Mouse (Mus musculus): Measurements from ENCODE around the gene Abraxas2. TPM values are rescaled to one million over a fixed set of nuclear protein-coding genes. Genes with fewer than 3 reads are reported as not detected.

Abraxas2 gene
- polyA plus RNA-seq (2015; fragmentation: Nextera tagmentation; extraction: Ambion mirVana) = 36.1 and 38.7 TPM in 2 replicates

GRCm38 (mm10) chr7:132859042-132859958, at the start of gene Abraxas2:
Abraxas2 (plus strand) TSS chr7:132859225.
- Histone ChIP-seq H3K4me3 (peak within 1 kb of the TSS; percentile 75), H3K27me3 (replicated peaks) (no peaks in the 10 kb centered on the region), H3K27ac (peak within 1 kb of the TSS; percentile 78), H3K36me3 (replicated peaks) (no peaks in the 10 kb centered on the region), H3K4me2 (peak within 1 kb of the TSS; percentile 73), H3K9me3 (no peaks in the 10 kb centered on the region), H3K4me1 (peaks cover 20% of the 10 kb centered on the region), H3K9ac (peak within 1 kb of the TSS; percentile 85)
- WGBS = 1% methylated on average over 53 of the region's 53 CpGs
- peak; percentile 94 for ATAC-seq (replicated peaks)

DNA sequence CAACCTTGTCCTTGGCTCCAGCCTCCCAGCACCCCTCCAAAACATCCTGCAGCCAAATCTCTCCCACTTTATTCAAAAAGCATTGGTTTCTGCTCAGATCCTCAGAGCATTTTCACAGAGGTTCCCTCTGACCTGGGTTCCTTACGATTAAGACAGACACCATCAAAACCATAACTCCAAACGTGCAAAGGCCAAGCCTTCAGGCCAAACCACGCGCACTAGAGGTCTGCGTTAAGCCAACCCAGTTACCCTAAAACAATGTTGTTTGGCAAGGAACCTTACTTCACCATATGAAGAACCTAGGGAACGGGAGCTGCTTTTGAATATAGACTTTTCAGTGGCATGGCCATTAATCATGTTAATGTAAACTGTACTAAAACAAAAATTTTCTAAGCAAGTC, 49.3 kb upstream of the Abraxas2 start:
- WGBS = 23% methylated on average over 6 of the region's 6 CpGs
- ATAC-seq (replicated peaks) = no peak
- Histone ChIP-seq H3K4me1 (peaks cover 82% of the 10 kb centered on the region), H3K27ac (peak overlapping the region; percentile 50; the same call in 1 of the 2 replicates), H3K4me3 (no peak overlapping the region), H3K9ac (no peak overlapping the region), H3K27me3 (replicated peaks) (no peaks in the 10 kb centered on the region), H3K9me3 (no peaks in the 10 kb centered on the region), H3K4me2 (peak overlapping the region; percentile 32), H3K36me3 (replicated peaks) (no peaks in the 10 kb centered on the region)

DNA sequence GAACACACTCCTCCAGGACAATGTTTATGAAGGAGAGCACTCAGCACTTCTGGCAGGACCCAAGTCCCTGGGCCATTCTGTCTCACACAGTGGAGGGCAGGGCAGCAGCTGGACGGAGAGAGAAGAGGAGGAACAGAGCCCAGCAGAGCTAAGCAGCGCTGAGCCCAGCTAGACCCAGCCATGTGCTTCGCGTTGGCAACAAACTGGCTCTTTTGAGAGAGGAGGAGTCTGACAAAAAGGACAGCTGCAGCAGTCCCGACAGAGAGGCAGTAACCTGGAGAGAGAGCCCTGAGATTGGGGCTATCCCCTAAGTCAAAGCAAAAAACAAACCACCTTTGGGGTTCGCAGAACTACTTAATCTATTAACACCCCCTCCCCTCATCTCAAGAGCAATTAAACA, 48.7 kb upstream of the Abraxas2 start:
- H3K36me3 ChIP-seq (replicated peaks) = no peaks in the 10 kb centered on the region
- H3K4me3 ChIP-seq = no peak overlapping the region
- peak overlapping the region; percentile 77; the same call in 1 of the 2 replicates for H3K4me2 ChIP-seq
- H3K27me3 ChIP-seq (replicated peaks) = no peaks in the 10 kb centered on the region
- peaks cover 82% of the 10 kb centered on the region for H3K4me1 ChIP-seq
- ATAC-seq (replicated peaks) = no peak
- WGBS = 9% methylated on average over 6 of the region's 6 CpGs
- H3K9me3 ChIP-seq = no peaks in the 10 kb centered on the region
- no peak overlapping the region for H3K9ac ChIP-seq
- H3K27ac ChIP-seq = peak overlapping the region; percentile 36; the same call in 1 of the 2 replicates

GRCm38 (mm10) chr7:132810879-132811278, 48.1 kb upstream of the Abraxas2 start:
- Histone ChIP-seq H3K4me1 (peaks cover 77% of the 10 kb centered on the region), H3K4me2 (peak overlapping the region; percentile 77; the same call in 1 of the 2 replicates)

DNA sequence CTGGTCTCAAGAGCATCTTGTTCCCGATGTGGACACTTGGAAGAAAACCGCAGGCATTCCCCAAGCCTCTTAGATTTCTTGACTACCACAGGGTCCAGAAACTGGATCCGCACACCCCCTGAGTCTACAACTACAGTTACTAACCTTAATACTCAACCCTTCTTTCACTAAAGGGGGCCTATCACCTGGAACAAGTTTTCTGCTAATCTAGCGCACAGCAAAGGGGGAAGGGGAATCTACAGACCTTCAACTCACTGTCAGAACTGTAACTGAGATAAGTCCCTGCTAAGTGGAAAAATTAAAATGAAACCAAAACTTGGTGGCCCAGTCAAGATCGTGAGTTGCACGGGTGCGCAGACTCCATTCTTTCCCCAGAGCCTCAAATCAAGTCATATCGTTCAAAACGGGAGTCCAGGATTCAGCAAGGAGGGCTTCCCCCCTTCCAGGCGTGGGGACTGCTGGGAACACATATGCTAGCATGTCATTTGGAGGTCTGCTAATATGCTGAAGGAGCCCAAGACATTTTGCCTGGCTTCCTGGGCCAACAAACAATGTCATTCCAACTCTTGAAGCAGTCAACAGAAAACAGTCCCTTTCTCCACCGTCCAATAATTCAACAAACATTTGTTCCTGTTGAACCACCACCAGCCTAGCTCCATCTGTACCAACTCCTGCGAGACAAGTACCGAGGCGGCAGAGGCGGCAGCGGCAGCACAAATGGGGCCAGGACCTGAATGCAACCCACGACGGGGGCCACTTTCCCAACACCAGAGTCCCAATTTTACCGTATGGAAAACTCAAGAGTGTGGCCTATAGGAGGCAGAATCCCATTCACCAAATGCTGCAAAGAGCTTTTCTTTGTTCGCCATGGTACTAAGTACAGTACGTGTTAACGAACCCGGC, 47.1 kb upstream of the Abraxas2 start:
- H3K27me3 ChIP-seq (replicated peaks) = no peaks in the 10 kb centered on the region
- H3K4me3 ChIP-seq = peak overlapping the region; percentile 79
- H3K4me2 ChIP-seq = peak overlapping the region; percentile 77
- no peaks in the 10 kb centered on the region for H3K9me3 ChIP-seq
- no peak for ATAC-seq (replicated peaks)
- H3K27ac ChIP-seq = peak overlapping the region; percentile 86
- peak overlapping the region; percentile 53 for H3K9ac ChIP-seq
- H3K36me3 ChIP-seq (replicated peaks) = no peaks in the 10 kb centered on the region
- 14% methylated on average over 23 of the region's 23 CpGs for WGBS
- H3K4me1 ChIP-seq = peaks cover 66% of the 10 kb centered on the region

More at GRCm38 (mm10) chr7:132810879-132811278, 48.1 kb upstream of the Abraxas2 start:
- Histone ChIP-seq H3K9ac (no peak overlapping the region), H3K36me3 (replicated peaks) (no peaks in the 10 kb centered on the region), H3K27me3 (replicated peaks) (no peaks in the 10 kb centered on the region), H3K4me3 (no peak overlapping the region), H3K9me3 (no peaks in the 10 kb centered on the region), H3K27ac (no peak overlapping the region)
- WGBS = 53% methylated on average over 1 of the region's 1 CpGs
- 0 out of 2 replicates have a peak, but pooled peaks have one; percentile 7 for ATAC-seq (replicated peaks)

- peak overlapping the region; percentile 86 for H3K27ac ChIP-seq
- under 1% methylated on average over 58 of the region's 59 CpGs for WGBS
- H3K9me3 ChIP-seq = no peaks in the 10 kb centered on the region
- peak overlapping the region; percentile 53 for H3K9ac ChIP-seq
- H3K4me3 ChIP-seq = peak overlapping the region; percentile 79
- no peaks in the 10 kb centered on the region for H3K27me3 ChIP-seq (replicated peaks)
- H3K4me2 ChIP-seq = peak overlapping the region; percentile 77
- ATAC-seq (replicated peaks) = peak; percentile 38
- H3K4me1 ChIP-seq = peaks cover 57% of the 10 kb centered on the region
- no peaks in the 10 kb centered on the region for H3K36me3 ChIP-seq (replicated peaks)
Measured at GRCm38 (mm10) chr7:132812619-132813415, 46.2 kb upstream of the Abraxas2 start.

- H3K9me3 ChIP-seq = no peaks in the 10 kb centered on the region
- under 1% methylated on average over 82 of the region's 85 CpGs for WGBS
- peak; percentile 80 for ATAC-seq (replicated peaks)
- H3K27ac ChIP-seq = peak within 1 kb of the TSS; percentile 86
- peak within 1 kb of the TSS; percentile 53 for H3K9ac ChIP-seq
- peak within 1 kb of the TSS; percentile 79 for H3K4me3 ChIP-seq
- H3K36me3 ChIP-seq (replicated peaks) = no peaks in the 10 kb centered on the region
- H3K4me1 ChIP-seq = peaks cover 50% of the 10 kb centered on the region
- H3K27me3 ChIP-seq (replicated peaks) = no peaks in the 10 kb centered on the region
- H3K4me2 ChIP-seq = peak within 1 kb of the TSS; percentile 77
Measured at GRCm38 (mm10) chr7:132813416-132814088, 45.5 kb upstream of the Abraxas2 start, which contains the start of gene Fam53b. Fam53b (minus strand) TSS chr7:132813886.

DNA sequence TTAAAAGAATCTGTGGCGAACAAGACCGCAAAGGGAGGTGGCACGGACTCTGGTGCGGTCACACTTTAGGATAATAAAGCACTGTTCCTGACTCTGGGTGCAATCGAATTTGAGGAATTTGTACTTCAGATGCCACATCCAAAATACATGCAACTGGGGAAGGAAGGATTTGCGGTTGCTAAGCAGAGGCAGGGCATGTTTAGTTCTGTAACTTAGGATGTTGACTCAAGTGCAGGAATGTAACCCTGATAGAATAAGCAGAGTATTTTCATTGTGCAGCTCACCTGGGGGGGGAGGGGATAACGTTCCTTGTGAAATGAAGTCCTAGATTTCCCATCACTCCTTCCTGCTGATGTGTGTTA, 45.0 kb upstream of the Abraxas2 start:
- peaks cover 45% of the 10 kb centered on the region for H3K4me1 ChIP-seq

GRCm38 (mm10) chr7:132815081-132815480, 43.9 kb upstream of the Abraxas2 start:
- Histone ChIP-seq H3K36me3 (replicated peaks) (no peaks in the 10 kb centered on the region), H3K27me3 (replicated peaks) (no peaks in the 10 kb centered on the region), H3K9ac (no peak overlapping the region), H3K27ac (no peak overlapping the region), H3K4me1 (peaks cover 35% of the 10 kb centered on the region), H3K4me3 (no peak overlapping the region), H3K9me3 (no peaks in the 10 kb centered on the region), H3K4me2 (no peak overlapping the region)
- ATAC-seq (replicated peaks) = no peak
- WGBS = 78% methylated on average over 5 of the region's 5 CpGs

More for the DNA sequence above, 45.0 kb upstream of the Abraxas2 start:
- Histone ChIP-seq H3K4me3 (peak overlapping the region; percentile 79), H3K27ac (peak overlapping the region; percentile 86), H3K36me3 (replicated peaks) (no peaks in the 10 kb centered on the region), H3K9ac (peak overlapping the region; percentile 53), H3K4me2 (peak overlapping the region; percentile 77), H3K27me3 (replicated peaks) (no peaks in the 10 kb centered on the region), H3K9me3 (no peaks in the 10 kb centered on the region)
- no peak for ATAC-seq (replicated peaks)
- WGBS = under 1% methylated on average over 7 of the region's 7 CpGs

DNA sequence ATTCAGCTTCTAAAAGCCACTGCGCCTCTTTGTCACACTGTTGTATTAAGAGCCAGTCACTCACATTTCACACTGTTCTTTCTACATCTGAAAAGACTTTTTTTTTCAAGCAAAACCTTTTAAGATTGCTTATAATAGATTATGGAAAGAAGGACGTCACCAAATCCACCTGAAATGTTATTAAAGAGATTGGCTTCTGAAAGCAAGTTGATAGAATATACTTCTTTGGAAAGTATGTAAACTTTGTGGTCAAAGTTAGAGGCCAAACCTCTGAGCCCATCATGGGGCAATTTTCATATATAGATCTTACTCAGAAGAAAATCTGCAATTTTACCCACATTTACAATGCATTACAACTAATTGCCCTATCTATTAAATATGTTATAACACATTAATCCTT, 42.5 kb upstream of the Abraxas2 start:
- no peak for ATAC-seq (replicated peaks)
- Histone ChIP-seq H3K4me1 (peaks cover 22% of the 10 kb centered on the region), H3K36me3 (replicated peaks) (no peaks in the 10 kb centered on the region), H3K4me2 (no peak overlapping the region), H3K27ac (no peak overlapping the region), H3K27me3 (replicated peaks) (no peaks in the 10 kb centered on the region), H3K9ac (no peak overlapping the region), H3K9me3 (no peaks in the 10 kb centered on the region), H3K4me3 (no peak overlapping the region)
- 34% methylated on average over 2 of the region's 2 CpGs for WGBS

GRCm38 (mm10) chr7:132817056-132817455, 42.0 kb upstream of the Abraxas2 start:
- Histone ChIP-seq H3K9me3 (no peaks in the 10 kb centered on the region), H3K4me2 (no peak overlapping the region), H3K4me3 (no peak overlapping the region), H3K27me3 (replicated peaks) (no peaks in the 10 kb centered on the region), H3K9ac (no peak overlapping the region), H3K4me1 (peaks cover 17% of the 10 kb centered on the region), H3K36me3 (replicated peaks) (no peaks in the 10 kb centered on the region), H3K27ac (no peak overlapping the region)
- WGBS = 51% methylated on average over 6 of the region's 6 CpGs
- no peak for ATAC-seq (replicated peaks)

Measured in midbrain, embryonic 15.5 days (tissue).